8 mouse cellular contexts compared by ENCODE assay signal in genomic region chr11:87276240-87276985, GRCm38 (mm10).
A peak's percentile ranks its signal among the peaks of the same experiment; 100 is the strongest.
DNase-seq lines count a peak whose midpoint lies in the region; ATAC-seq lines count a peak whose summit lies in the region.

No protein-coding gene starts in this region.

- H3K9me3 ChIP-seq in intestine, embryonic 15.5 days = no peaks in the 10 kb centered on the region
- no peaks in the 10 kb centered on the region for H3K9me3 ChIP-seq in neural tube, embryonic 15.5 days (replicated peaks)

- intact Hi-C loops in left cerebral cortex, postnatal 4 days (cut with DNase I) = no loop called here

- WGBS in intestine, embryonic 15.5 days = 11% methylated on average over 5 of the region's 5 CpGs
- WGBS in neural tube, embryonic 15.5 days = 4% methylated on average over 4 of the region's 5 CpGs

- H3K9ac ChIP-seq in intestine, embryonic 15.5 days = no peak overlapping the region
- H3K9ac ChIP-seq in neural tube, embryonic 15.5 days (replicated peaks) = no peak overlapping the region

- peak overlapping the region; percentile 14; the same call in 1 of the 2 replicates for H3K4me2 ChIP-seq in intestine, embryonic 15.5 days (replicated peaks)
- H3K4me2 ChIP-seq in neural tube, embryonic 15.5 days = no peak overlapping the region; the same call in 1 of the 2 replicates

- peaks cover 8% of the 10 kb centered on the region; the same call in 1 of the 2 replicates for H3K4me1 ChIP-seq in intestine, embryonic 15.5 days (replicated peaks)
- H3K4me1 ChIP-seq in neural tube, embryonic 15.5 days = peaks cover 21% of the 10 kb centered on the region

- H3K36me3 ChIP-seq in intestine, embryonic 15.5 days = no peaks in the 10 kb centered on the region
- no peaks in the 10 kb centered on the region for H3K36me3 ChIP-seq in neural tube, embryonic 15.5 days

- no peak for ATAC-seq in intestine, embryonic 15.5 days
- 0 out of 2 replicates have a peak, but pooled peaks have one; percentile 41 for ATAC-seq in neural tube, embryonic 15.5 days (ENCODE audit: low FRiP score)

- H3K27me3 ChIP-seq in intestine, embryonic 15.5 days (replicated peaks) = no peaks in the 10 kb centered on the region
- H3K27me3 ChIP-seq in neural tube, embryonic 15.5 days (replicated peaks) = no peaks in the 10 kb centered on the region

- no peak overlapping the region for H3K27ac ChIP-seq in intestine, embryonic 15.5 days
- H3K27ac ChIP-seq in neural tube, embryonic 15.5 days (replicated peaks) = peak overlapping the region; percentile 63

- peak; percentile 28 for DNase-seq in left cerebral cortex, postnatal 4 days
- DNase-seq in left cerebral cortex, adult 9 months (ENCODE audit: low spot score in 2 of 2) = no peak
- peak; percentile 31 for DNase-seq in embryo, embryonic 9.5 days (ENCODE audit: extremely low spot score)
- no peak for DNase-seq in cerebellum, postnatal 4 days (ENCODE audit: low spot score in 2 of 2)
- DNase-seq in urinary bladder, adult 2 months (ENCODE audit: low spot score) = no peak
- DNase-seq in kidney, adult 8-10 months = no peak

- H3K4me3 ChIP-seq in intestine, embryonic 15.5 days (replicated peaks) = no peak overlapping the region
- no peak overlapping the region for H3K4me3 ChIP-seq in neural tube, embryonic 15.5 days (replicated peaks)

Comparison
In these comparisons a context has a peak if more than half of its experiments do, and no peak if none do; other contexts are left out.
1. DNase-seq: peak in left cerebral cortex, postnatal 4 days (single experiment) and embryo, embryonic 9.5 days (single experiment); none in left cerebral cortex, adult 9 months (0 of 2), cerebellum, postnatal 4 days (0 of 2), urinary bladder, adult 2 months (single experiment) and kidney, adult 8-10 months (0 of 2).